In genomic region chr3:88832388-88832787, GRCm38 (mm10) we compare ENCODE assay signal across 8 mouse cellular contexts. TPM values are rescaled to one million over a fixed set of nuclear protein-coding genes. Genes with fewer than 3 reads are reported as not detected.
DNase-seq lines count a peak whose midpoint lies in the region; ATAC-seq and TF ChIP-seq lines count a peak whose summit lies in the region.
"Not testable (repeated sequence)": the region's sequence is repeated elsewhere in the genome, so short reads cannot be mapped to it uniquely, and the experiment has no call there.

No protein-coding gene starts in this region.

- H3K4me1 ChIP-seq in brown adipose tissue, adult 24 weeks (ENCODE audit: control insufficient read depth, insufficient read depth, insufficient read length, low read length); kidney, adult 2 months (ENCODE audit: control insufficient read depth, insufficient read depth, low read length): not testable (repeated sequence)

- WGBS in kidney, adult 2 months, result 6% methylated on average over 14 of the region's 14 CpGs

- peak overlapping the region; percentile 10; the same call in 1 of the 2 replicates for H3K4me3 ChIP-seq in brown adipose tissue, adult 24 weeks (ENCODE audit: insufficient read depth, low read depth, low read length)
- H3K4me3 ChIP-seq in kidney, adult 2 months (ENCODE audit: insufficient read depth, low read depth, low read length), result not testable (repeated sequence)

- peak; percentile 68 for ATAC-seq in megakaryocyte progenitor cell, adult 5-6 weeks (replicated peaks; ENCODE audit: poor library complexity)

- intact Hi-C loops in left cerebral cortex, postnatal 25 days (cut with DNase I), result not testable (repeated sequence)

- H3K27ac ChIP-seq in brown adipose tissue, adult 24 weeks (replicated peaks; ENCODE audit: low read depth, low read length), result 0 out of 2 replicates have a peak overlapping the region, but pooled peaks have one; percentile 34
- not testable (repeated sequence) for H3K27ac ChIP-seq in kidney, adult 2 months (ENCODE audit: insufficient read depth, low read depth, low read length)

- peak; percentile 25 for DNase-seq in fat pad, adult 2 months (ENCODE audit: extremely low read depth, low read depth, low spot score)
- DNase-seq in heart, adult 9 months (ENCODE audit: low spot score in 2 of 2), result peak; percentile 46 to 56
- peak; percentile 66 for DNase-seq in kidney, adult 2 months
- peak; percentile 75 to 95 for DNase-seq in left cerebral cortex, postnatal 25 days (ENCODE audit: low spot score in 2 of 2)
- peak; percentile 87 for DNase-seq in right cerebral cortex, adult 18-20 months
- DNase-seq in thymus, postnatal 4 days, result peak; percentile 50

- TF ChIP-seq CTCF in kidney, adult 2 months (conservative IDR thresholded peaks at IDR 0.05; ENCODE audit: insufficient read depth, insufficient read length, low read depth, low read length), result not testable (repeated sequence)

- H3K36me3 ChIP-seq in kidney, adult 2 months (ENCODE audit: control insufficient read depth, insufficient read depth, low read length), result not testable (repeated sequence)

- not testable (repeated sequence) for TF ChIP-seq POLR2A in kidney, adult 2 months (IDR thresholded peaks at IDR 0.05; ENCODE audit: low read depth, low read length)

- H3K27me3 ChIP-seq in kidney, adult 2 months (replicated peaks; ENCODE audit: control insufficient read depth, insufficient read depth, low read length), result not testable (repeated sequence)

RNA-seq across cellular contexts. Expression of gene Gon4l, which starts 2.6 kb away (rescaled TPM):
- polyA plus RNA-seq in brown adipose tissue, adult 24 weeks (2012; ENCODE audit: insufficient read depth, insufficient read length, missing spikeins), result 6.3 and 9.2 TPM in 2 replicates
- 11.8 and 12.4 TPM in 2 replicates for polyA plus RNA-seq in kidney, adult 2 months (2012; rRNA removed)
- total RNA-seq in left cerebral cortex, postnatal 25 days (2021), result 10 to 100 TPM; 41.2 to 46.0 TPM
- 17.8 and 18.7 TPM in 2 replicates for total RNA-seq in megakaryocyte progenitor cell, adult 5-6 weeks (2015)
- 25.2 and 35.8 TPM in 2 replicates for total RNA-seq in megakaryocyte progenitor cell, adult 5-6 weeks (2017)

RNA-seq across cellular contexts. Expression of gene Syt11, which starts 57.4 kb away (rescaled TPM):
- 3.3 and 6.7 TPM in 2 replicates for polyA plus RNA-seq in brown adipose tissue, adult 24 weeks (2012; ENCODE audit: insufficient read depth, insufficient read length, missing spikeins)
- 7.3 and 8.2 TPM in 2 replicates for polyA plus RNA-seq in kidney, adult 2 months (2012; rRNA removed)
- 100 to 1,000 TPM; 527 to 544 TPM for total RNA-seq in left cerebral cortex, postnatal 25 days (2021)
- 1.1 and 1.5 TPM in 2 replicates for total RNA-seq in megakaryocyte progenitor cell, adult 5-6 weeks (2015)
- total RNA-seq in megakaryocyte progenitor cell, adult 5-6 weeks (2017), result 0.54 and 1.0 TPM in 2 replicates

Comparison
In these comparisons a context has a peak if more than half of its experiments do, and no peak if none do; other contexts are left out.
1. DNase-seq: peak in every context shown above with its lines; median percentile 87 in right cerebral cortex, adult 18-20 months; 85 in left cerebral cortex, postnatal 25 days; 66 in kidney, adult 2 months; 51 in heart, adult 9 months; 50 in thymus, postnatal 4 days; 25 in fat pad, adult 2 months.
2. RNA of gene Syt11, which starts 57.4 kb away (total RNA-seq): 527 to 544 TPM in left cerebral cortex, postnatal 25 days; 0.54 to 1.5 TPM in megakaryocyte progenitor cell, adult 5-6 weeks; every median in the first group is over 100 times any median in the second.